Mouse (Mus musculus) adrenal gland, postnatal 14 days (tissue): ENCODE data around the gene Spef2. TPM values are rescaled to one million over a fixed set of nuclear protein-coding genes. Genes with fewer than 3 reads are reported as not detected.
"Not testable (repeated sequence)": the region's sequence is repeated elsewhere in the genome, so short reads cannot be mapped to it uniquely, and the experiment has no call there.

Experiments used
- DNase-seq: peaks from one replicate; pipeline ENCODE4 v3.0.0; 2021; ENCODE audit warnings: mixed read lengths
- long read RNA-seq, 2 experiments: library from polyadenylated mRNA; stranded (forward); transcript quantifications; one replicate each; pipeline ENCODE4 v2.0.0; 2021
- total RNA-seq: library from RNA; stranded (reverse); gene quantifications from 2 replicates; pipeline ENCODE4 v1.2.3, GENCODE M21; 2021

The Spef2 gene
- total RNA-seq = 0.30 and 0.64 TPM in 2 replicates
- long read RNA-seq, experiment 1, partial matches to known transcripts = 0 of 3 reads
- long read RNA-seq, experiment 1, other reads (novel, unspliced or antisense) = 2 of 3 reads
- long read RNA-seq, experiment 2 = 0 reads

GRCm38 (mm10) chr15:9748359-9749102, at the start of gene Spef2:
TSS of gene Spef2 (minus strand) at chr15:9748868.
- DNase-seq = peak; percentile 90

- no peak for DNase-seq
Observed at GRCm38 (mm10) chr15:9794131-9794530, 45.5 kb upstream of the Spef2 start.

GRCm38 (mm10) chr15:9788245-9789030, 39.8 kb upstream of the Spef2 start:
- DNase-seq = no peak

- not testable (repeated sequence) for DNase-seq
Observed at GRCm38 (mm10) chr15:9774222-9775142, 25.8 kb upstream of the Spef2 start.

GRCm38 (mm10) chr15:9768184-9768918, 19.7 kb upstream of the Spef2 start:
- DNase-seq = no peak

- DNase-seq = no peak
Observed at GRCm38 (mm10) chr15:9767034-9767433, 18.4 kb upstream of the Spef2 start.

- DNase-seq = no peak
Observed at GRCm38 (mm10) chr15:9750966-9751365, 2.3 kb upstream of the Spef2 start.

- no peak for DNase-seq
Observed at GRCm38 (mm10) chr15:9747410-9748104, 1.1 kb downstream of the Spef2 start.

- DNase-seq = no peak
Observed at GRCm38 (mm10) chr15:9742172-9742571, 6.5 kb downstream of the Spef2 start.

- DNase-seq = no peak
Observed at GRCm38 (mm10) chr15:9714574-9715458, 33.9 kb downstream of the Spef2 start.

- no peak for DNase-seq
Observed at GRCm38 (mm10) chr15:9713707-9714106, 35.0 kb downstream of the Spef2 start.

- DNase-seq = no peak
Observed at GRCm38 (mm10) chr15:9710330-9710729, 38.3 kb downstream of the Spef2 start.

GRCm38 (mm10) chr15:9705830-9706450, 42.7 kb downstream of the Spef2 start:
- no peak for DNase-seq

GRCm38 (mm10) chr15:9701845-9702244, 46.8 kb downstream of the Spef2 start:
- no peak for DNase-seq

GRCm38 (mm10) chr15:9691721-9692120, 56.9 kb downstream of the Spef2 start:
- no peak for DNase-seq

GRCm38 (mm10) chr15:9690845-9691244, 57.8 kb downstream of the Spef2 start:
- DNase-seq = no peak

- DNase-seq = no peak
Observed at GRCm38 (mm10) chr15:9690436-9690835, 58.2 kb downstream of the Spef2 start.

GRCm38 (mm10) chr15:9683485-9683884, 65.2 kb downstream of the Spef2 start:
- DNase-seq = no peak

GRCm38 (mm10) chr15:9677343-9678036, 71.2 kb downstream of the Spef2 start:
- DNase-seq = no peak
